Mouse (Mus musculus) adrenal gland, postnatal 14 days (tissue): Measurements from ENCODE around the gene Sipa1l3. TPM values are rescaled to one million over a fixed set of nuclear protein-coding genes. Genes with fewer than 3 reads are reported as not detected.

ENCODE experiments used
- DNase-seq: peaks from one replicate; pipeline ENCODE4 v3.0.0; 2021; ENCODE audit warnings: mixed read lengths
- total RNA-seq: library from RNA; stranded (reverse); gene quantifications from 2 replicates; pipeline ENCODE4 v1.2.3, GENCODE M21; 2021

Sipa1l3 gene
- total RNA-seq, 1 experiment from 2014 or later: 29.2 TPM

- DNase-seq: no peak
Measured at GRCm38 (mm10) chr7:29372123-29372522, 146.3 kb downstream of the Sipa1l3 start.

- no peak for DNase-seq
Measured at GRCm38 (mm10) chr7:29370031-29370430, 148.4 kb downstream of the Sipa1l3 start.

GRCm38 (mm10) chr7:29368004-29368320 lies 150.5 kb downstream of the Sipa1l3 start:
- no peak for DNase-seq

GRCm38 (mm10) chr7:29367166-29368003 lies 151.1 kb downstream of the Sipa1l3 start:
- DNase-seq: no peak

- DNase-seq: peak; percentile 84
Measured at GRCm38 (mm10) chr7:29364052-29364451, 154.4 kb downstream of the Sipa1l3 start.

- DNase-seq: no peak
Measured at GRCm38 (mm10) chr7:29361497-29361896, 156.9 kb downstream of the Sipa1l3 start.

GRCm38 (mm10) chr7:29355406-29355805 lies 163.0 kb downstream of the Sipa1l3 start:
- DNase-seq: peak; percentile 67

GRCm38 (mm10) chr7:29354161-29354560 lies 164.3 kb downstream of the Sipa1l3 start:
- peak; percentile 91 for DNase-seq

GRCm38 (mm10) chr7:29352246-29352645 lies 166.2 kb downstream of the Sipa1l3 start:
- no peak for DNase-seq

GRCm38 (mm10) chr7:29350489-29350888 lies 168.0 kb downstream of the Sipa1l3 start:
- DNase-seq: peak; percentile 62

- DNase-seq: no peak
Measured at GRCm38 (mm10) chr7:29346212-29346611, 172.2 kb downstream of the Sipa1l3 start.

- no peak for DNase-seq
Measured at GRCm38 (mm10) chr7:29345534-29345933, 172.9 kb downstream of the Sipa1l3 start.

- DNase-seq: no peak
Measured at GRCm38 (mm10) chr7:29343746-29344145, 174.7 kb downstream of the Sipa1l3 start.

- DNase-seq: no peak
Measured at GRCm38 (mm10) chr7:29342489-29343092, 175.8 kb downstream of the Sipa1l3 start.

- no peak for DNase-seq
Measured at GRCm38 (mm10) chr7:29341722-29342121, 176.7 kb downstream of the Sipa1l3 start.

- no peak for DNase-seq
Measured at GRCm38 (mm10) chr7:29340838-29341237, 177.6 kb downstream of the Sipa1l3 start.

- no peak for DNase-seq
Measured at GRCm38 (mm10) chr7:29340247-29340646, 178.2 kb downstream of the Sipa1l3 start.

GRCm38 (mm10) chr7:29338984-29339679 lies 179.3 kb downstream of the Sipa1l3 start:
- peak; percentile 49 for DNase-seq

- DNase-seq: no peak
Measured at GRCm38 (mm10) chr7:29338351-29338919, 180.0 kb downstream of the Sipa1l3 start.

- DNase-seq: no peak
Measured at GRCm38 (mm10) chr7:29337766-29338165, 180.7 kb downstream of the Sipa1l3 start.

- no peak for DNase-seq
Measured at GRCm38 (mm10) chr7:29336795-29337319, 181.6 kb downstream of the Sipa1l3 start.

GRCm38 (mm10) chr7:29335841-29336671 lies 182.4 kb downstream of the Sipa1l3 start:
- DNase-seq: peak; percentile 44
